Mouse (Mus musculus): ENCODE measurements around the gene Gjb3.

DNA sequence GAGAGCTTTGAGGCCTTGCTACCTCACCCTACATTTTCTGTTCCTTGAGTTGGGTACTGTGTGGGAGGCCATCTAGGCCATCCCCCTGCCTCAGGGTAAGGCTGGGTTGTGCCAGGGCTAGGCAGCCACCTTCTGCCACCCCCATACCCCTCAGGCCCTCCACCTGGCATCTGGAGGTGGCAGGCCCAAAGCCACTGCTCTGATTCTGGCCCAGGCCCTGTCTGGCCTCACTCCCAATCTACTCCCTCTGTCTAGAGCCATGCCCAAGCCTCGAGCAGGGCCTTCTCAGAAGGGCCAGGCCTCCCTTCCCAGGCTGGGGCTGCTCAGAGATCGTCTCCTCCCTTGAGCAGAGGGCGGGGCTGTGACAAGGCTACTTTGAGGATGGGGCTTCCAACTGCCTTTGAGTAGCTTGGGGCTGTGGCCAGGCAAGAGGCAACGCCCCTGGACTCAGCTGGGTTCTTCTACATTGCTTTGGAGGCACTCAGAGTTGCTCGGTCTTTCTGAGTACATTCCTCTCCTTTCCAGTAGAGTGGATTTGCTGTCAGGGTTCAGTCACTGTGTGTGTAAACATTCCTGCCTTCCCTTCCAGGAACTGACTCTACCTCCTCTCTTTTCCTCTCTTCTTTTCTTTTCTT lies 4.3 kb upstream of the Gjb3 start:
- TF ChIP-seq CTCF (IDR thresholded peaks at IDR 0.05; ENCODE audit: borderline replicate concordance, extremely low read depth, insufficient read depth, insufficient read length) (no peak), POLR2A (IDR thresholded peaks at IDR 0.05; ENCODE audit: borderline replicate concordance, extremely low read depth, insufficient read depth, insufficient read length, poor library complexity, severe bottlenecking) (no peak)

All from brain, embryonic 14.5 days (tissue).